Mouse (Mus musculus): ENCODE data around the gene Sh3bgrl2.

GRCm38 (mm10) chr9:83654601-83655000 lies 106.5 kb downstream of the Sh3bgrl2 start:
- TF ChIP-seq CTCF (IDR thresholded peaks at IDR 0.05; ENCODE audit: borderline replicate concordance, insufficient read depth, low read depth, low read length) (no peak), POLR2A (IDR thresholded peaks at IDR 0.05; ENCODE audit: borderline replicate concordance, insufficient read depth, low read length) (no peak)

All from cerebellum, adult 2 months (tissue).